Mouse (Mus musculus) small intestine, adult 2 months (tissue): ENCODE data around the gene Mllt10. TPM values are rescaled to one million over a fixed set of nuclear protein-coding genes. Genes with fewer than 3 reads are reported as not detected.

ENCODE experiments used
- H3K27ac ChIP-seq: fragments of 200-500 bp; 2 replicates; pipeline ENCODE4 v1.5.1; 2012; ENCODE audit warnings: low read depth, low read length, control low read depth, inconsistent platforms; ENCODE audit not compliant: insufficient read depth
- H3K27me3 ChIP-seq: fragments of 200-500 bp; 2 replicates; pipeline ENCODE4 v1.6.1; 2012; ENCODE audit warnings: mild to moderate bottlenecking, moderate library complexity, low read length, inconsistent platforms; ENCODE audit not compliant: control insufficient read depth, insufficient read depth
- H3K36me3 ChIP-seq: fragments of 200-500 bp; 2 replicates; pipeline ENCODE4 v1.6.1; 2012; ENCODE audit warnings: mild to moderate bottlenecking, low read length, control low read depth, inconsistent platforms; ENCODE audit not compliant: control insufficient read depth, insufficient read depth
- H3K4me1 ChIP-seq: fragments of 200-500 bp; 2 replicates; pipeline ENCODE4 v1.6.1; 2012; ENCODE audit warnings: low read length, inconsistent platforms, mixed read lengths; ENCODE audit not compliant: control insufficient read depth, insufficient read depth, insufficient read length
- H3K4me3 ChIP-seq: fragments of 200-500 bp; 2 replicates; pipeline ENCODE4 v1.5.1; 2012; ENCODE audit warnings: low read depth, mild to moderate bottlenecking, control low read depth, inconsistent platforms, low read length, moderate library complexity
- CTCF ChIP-seq: fragments of 200-500 bp; IDR thresholded peaks from 2 replicates; pipeline ENCODE4 v1.5.1; 2012; ENCODE audit warnings: low read depth, mild to moderate bottlenecking, control low read depth, inconsistent platforms, low read length, moderate library complexity, mixed read lengths; ENCODE audit not compliant: insufficient replicate concordance, insufficient read length; ENCODE audit errors: extremely low read depth
- POLR2A ChIP-seq: fragments of 200-500 bp; IDR thresholded peaks from 2 replicates; pipeline ENCODE4 v1.6.1; 2012; ENCODE audit warnings: low read depth, mild to moderate bottlenecking, control low read depth, inconsistent platforms, low read length, moderate library complexity
- WGBS: fragments of 180-500 bp; shearing (Covaris S2); methylation state at CpG from one replicate; pipeline ENCODE4 v1.1.7; 2018; 5-methylcytosine and 5-hydroxymethylcytosine counted together
- polyA plus RNA-seq: library from polyadenylated mRNA; depleted of rRNA; stranded (reverse); fragments of >200 nt; gene quantifications from 2 replicates; pipeline ENCODE4 v1.2.3, GENCODE M21; 2012; rRNA removed

Mllt10 gene
- 10.1 and 22.4 TPM in 2 replicates for polyA plus RNA-seq

DNA sequence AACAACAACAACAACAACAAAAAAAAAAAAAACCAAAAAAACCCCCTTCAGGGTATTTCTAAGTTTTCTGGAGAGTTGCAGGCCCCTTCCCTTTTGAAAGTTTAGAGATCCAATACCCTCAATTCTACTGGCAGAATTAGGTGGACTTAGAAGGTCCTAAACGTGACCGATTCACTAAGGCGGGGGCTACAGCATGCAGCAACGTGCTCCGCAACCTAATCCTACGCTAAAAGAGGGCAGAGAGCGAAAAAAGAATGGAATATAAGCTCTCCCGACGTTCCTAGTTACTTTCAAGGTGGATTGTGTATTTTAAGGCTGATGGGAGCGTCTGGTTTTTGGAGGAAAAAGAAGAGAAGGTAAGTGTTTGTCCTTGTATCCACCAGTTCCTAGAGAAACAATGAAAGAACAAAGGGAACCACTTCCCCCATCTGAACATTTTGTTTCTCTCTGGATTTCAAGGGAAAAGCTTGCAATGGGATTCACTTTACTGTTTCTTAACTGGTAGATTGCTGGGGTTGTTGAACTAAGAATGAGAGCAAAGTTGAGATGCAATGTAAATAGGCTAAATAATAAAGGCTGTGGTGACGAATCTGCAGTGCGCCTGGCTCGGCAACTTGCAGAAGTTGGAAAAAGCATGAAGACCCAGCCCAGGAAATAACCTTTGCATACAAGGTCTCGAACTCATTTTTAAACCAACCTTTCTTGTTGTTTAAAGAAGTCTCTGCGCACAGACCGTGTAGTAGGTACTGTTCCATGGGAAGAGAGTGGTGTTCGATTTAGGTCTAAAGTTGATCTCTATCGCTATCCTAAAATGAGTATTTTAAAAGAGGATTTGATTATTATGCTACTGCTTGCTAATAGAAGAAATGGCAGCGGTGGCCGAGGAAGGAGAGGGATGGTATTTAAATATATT is at the start of gene Mllt10:
Mllt10 (plus strand) TSS at position 222 of the 913 bp plus-strand sequence.
- no peaks in the 10 kb centered on the region for H3K36me3 ChIP-seq
- peaks cover 10% of the 10 kb centered on the region; the same call in 1 of the 2 replicates for H3K27me3 ChIP-seq
- H3K27ac ChIP-seq, result peak within 1 kb of the TSS; percentile 72
- TF ChIP-seq CTCF (no peak), POLR2A (no peak)
- no peaks in the 10 kb centered on the region for H3K4me1 ChIP-seq
- 28% methylated on average over 20 of the region's 20 CpGs for WGBS
- H3K4me3 ChIP-seq, result peak within 1 kb of the TSS; percentile 92

DNA sequence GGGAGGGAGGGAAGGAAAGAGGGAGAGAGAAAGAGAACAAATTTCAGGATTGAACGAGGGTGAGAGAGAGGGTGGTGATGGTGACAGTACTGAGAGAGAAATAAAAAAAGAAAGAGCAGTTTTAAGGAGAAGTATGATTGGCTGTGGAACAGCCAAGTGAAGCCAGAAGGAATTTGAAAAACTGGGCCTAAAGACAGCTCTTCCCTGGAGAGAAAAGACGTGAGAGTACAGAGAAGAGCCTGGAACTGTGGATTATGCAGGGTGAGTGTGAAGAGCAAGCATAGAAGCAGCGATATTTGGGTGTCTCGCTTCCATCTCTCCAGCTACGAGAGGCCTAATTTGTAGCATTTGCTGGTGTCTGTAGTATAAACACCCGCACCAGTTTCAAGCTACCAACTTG is 43.8 kb upstream of the Mllt10 start:
- 85% methylated on average over 6 of the region's 6 CpGs for WGBS

DNA sequence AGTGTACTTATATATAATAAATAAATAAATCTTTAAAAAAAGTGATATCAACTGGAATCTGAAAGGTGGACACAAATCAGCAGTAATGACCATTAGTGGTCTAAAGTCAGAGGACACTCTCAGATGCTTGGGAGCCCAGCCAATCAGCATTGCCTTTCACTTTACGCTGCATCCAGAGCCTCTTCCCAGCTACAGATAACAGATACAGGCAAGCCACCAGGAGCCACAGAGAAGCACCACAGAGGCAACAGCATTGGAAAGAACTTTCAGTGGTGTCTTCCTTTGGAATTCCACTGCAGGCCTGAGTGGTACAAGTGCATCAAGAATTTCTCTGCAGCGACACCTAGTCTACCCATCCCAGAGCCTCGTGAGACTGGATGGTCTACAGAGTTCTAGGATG is 42.2 kb upstream of the Mllt10 start:
- H3K27me3 ChIP-seq, result no peaks in the 10 kb centered on the region

More for the DNA sequence above, 43.8 kb upstream of the Mllt10 start:
- TF ChIP-seq POLR2A (no peak), CTCF (no peak)
- no peak overlapping the region for H3K4me3 ChIP-seq
- H3K4me1 ChIP-seq, result no peaks in the 10 kb centered on the region
- H3K27ac ChIP-seq, result no peak overlapping the region
- no peaks in the 10 kb centered on the region for H3K36me3 ChIP-seq
- no peaks in the 10 kb centered on the region for H3K27me3 ChIP-seq

DNA sequence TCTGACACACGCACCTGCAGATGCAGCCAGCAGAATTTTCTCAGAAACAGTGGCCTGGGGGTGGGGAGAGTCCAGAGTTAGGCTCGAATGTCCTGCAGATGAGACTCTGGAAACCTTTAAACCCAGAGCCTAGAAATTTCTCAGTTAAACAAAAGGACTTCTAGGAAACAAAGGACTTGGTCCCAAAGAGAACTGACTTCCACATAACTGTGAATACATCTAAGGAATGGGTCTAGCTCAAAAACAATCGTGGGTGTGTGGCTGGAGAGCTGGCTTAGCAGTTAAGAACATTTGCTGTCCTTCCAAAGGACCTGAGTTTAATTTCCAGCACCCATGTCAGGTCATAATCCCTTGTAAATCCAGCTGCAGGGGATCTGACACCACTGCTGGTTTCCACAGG is 39.5 kb upstream of the Mllt10 start:
- 63% methylated on average over 3 of the region's 3 CpGs for WGBS
- H3K4me3 ChIP-seq, result no peak overlapping the region
- no peak for TF ChIP-seq CTCF
- TF ChIP-seq POLR2A, result no peak

More for the DNA sequence above, 42.2 kb upstream of the Mllt10 start:
- H3K36me3 ChIP-seq, result no peaks in the 10 kb centered on the region
- H3K4me3 ChIP-seq, result no peak overlapping the region
- TF ChIP-seq POLR2A (no peak), CTCF (no peak)
- no peaks in the 10 kb centered on the region for H3K4me1 ChIP-seq
- 87% methylated on average over 3 of the region's 3 CpGs for WGBS
- H3K27ac ChIP-seq, result no peak overlapping the region

DNA sequence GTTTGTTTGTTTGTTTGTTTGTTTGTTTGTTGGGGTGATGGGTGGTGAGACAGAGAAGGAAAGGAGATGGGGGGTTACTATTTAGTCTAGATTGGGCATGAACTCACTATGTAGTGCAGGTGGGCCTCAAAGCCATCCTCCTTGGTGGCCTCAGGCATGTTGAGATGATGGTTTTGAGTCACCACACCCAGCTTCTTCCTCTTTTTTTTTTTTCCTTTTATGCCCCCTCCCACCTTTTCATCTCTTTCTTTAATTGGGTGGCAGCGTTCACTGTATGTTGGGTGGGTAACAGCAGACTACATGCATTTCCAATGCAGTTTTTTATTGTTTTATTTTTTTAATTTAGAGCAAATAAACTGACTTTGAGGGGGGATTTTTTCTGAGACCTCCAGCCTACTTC is 38.4 kb upstream of the Mllt10 start:
- TF ChIP-seq CTCF (no peak), POLR2A (no peak)
- no peak overlapping the region for H3K27ac ChIP-seq
- H3K36me3 ChIP-seq, result no peaks in the 10 kb centered on the region
- WGBS, result 88% methylated on average over 1 of the region's 1 CpGs
- H3K4me1 ChIP-seq, result no peaks in the 10 kb centered on the region
- H3K4me3 ChIP-seq, result no peak overlapping the region
- no peaks in the 10 kb centered on the region for H3K27me3 ChIP-seq

More for the DNA sequence above, 39.5 kb upstream of the Mllt10 start:
- Histone ChIP-seq H3K27me3 (no peaks in the 10 kb centered on the region), H3K27ac (no peak overlapping the region), H3K4me1 (no peaks in the 10 kb centered on the region), H3K36me3 (no peaks in the 10 kb centered on the region)

DNA sequence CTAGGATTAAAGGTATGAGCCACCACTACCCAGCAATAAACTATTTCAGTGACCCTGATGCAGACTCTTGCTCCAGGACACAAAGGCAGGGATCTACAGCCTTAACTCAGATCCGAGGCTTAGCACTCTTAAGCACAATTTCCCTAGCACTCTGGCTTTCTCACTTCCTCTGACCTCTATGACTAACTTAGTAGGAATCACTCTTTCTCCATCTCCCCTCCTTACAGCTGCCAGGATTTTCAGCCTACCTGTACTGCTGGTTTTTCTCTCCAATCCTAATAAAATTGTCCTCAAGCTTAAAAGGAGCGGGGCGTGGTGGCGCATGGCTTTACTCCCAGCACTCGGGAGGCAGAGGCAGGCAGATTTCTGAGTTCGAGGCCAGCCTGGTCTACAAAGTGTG is 37.7 kb upstream of the Mllt10 start:
- WGBS, result 95% methylated on average over 6 of the region's 6 CpGs
- Histone ChIP-seq H3K27ac (no peak overlapping the region), H3K4me3 (no peak overlapping the region), H3K27me3 (no peaks in the 10 kb centered on the region), H3K4me1 (no peaks in the 10 kb centered on the region), H3K36me3 (no peaks in the 10 kb centered on the region)
- TF ChIP-seq CTCF (no peak), POLR2A (no peak)

DNA sequence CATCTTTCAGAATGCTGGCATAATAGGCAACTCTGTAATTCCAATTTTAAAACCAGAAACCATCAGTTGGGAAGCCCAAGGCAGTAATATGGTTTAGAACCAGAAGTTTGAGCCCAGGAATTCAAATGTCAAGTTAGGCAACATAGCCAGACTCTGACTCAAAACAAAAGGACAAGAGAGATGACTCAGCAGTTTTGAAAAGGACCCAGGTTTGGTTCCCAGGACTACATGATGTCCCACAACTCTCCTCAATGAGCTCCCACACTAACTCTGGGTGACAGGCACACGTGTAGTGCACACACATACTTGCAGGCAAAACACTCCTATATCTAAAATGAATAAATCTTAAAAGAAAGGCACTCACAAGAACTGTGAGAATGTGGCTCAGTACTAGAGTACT is 35.9 kb upstream of the Mllt10 start:
- no peak overlapping the region for H3K27ac ChIP-seq
- WGBS, result 86% methylated on average over 1 of the region's 1 CpGs
- no peaks in the 10 kb centered on the region for H3K27me3 ChIP-seq

More for the DNA sequence above, 35.9 kb upstream of the Mllt10 start:
- Histone ChIP-seq H3K36me3 (no peaks in the 10 kb centered on the region), H3K4me3 (no peak overlapping the region), H3K4me1 (no peaks in the 10 kb centered on the region)
- no peak for TF ChIP-seq CTCF
- TF ChIP-seq POLR2A, result no peak
